Mouse (Mus musculus) common myeloid progenitor, adult 5-6 weeks (primary cell): ENCODE results near the gene Ythdf2. TPM values are rescaled to one million over a fixed set of nuclear protein-coding genes. Genes with fewer than 3 reads are reported as not detected.
"Not testable (repeated sequence)": the region's sequence is repeated elsewhere in the genome, so short reads cannot be mapped to it uniquely, and the experiment has no call there.

Source experiments
- ATAC-seq: replicated peaks from 2 replicates; pipeline ENCODE4 v1.8.0; 2016; ENCODE audit warnings: low read depth, mild to moderate bottlenecking, moderate TSS enrichment, inconsistent platforms; ENCODE audit not compliant: poor library complexity, severe bottlenecking
- total RNA-seq: library from RNA; stranded (forward); fragments of 200-1000, 187-1606 nt; gene quantifications from 2 replicates; pipeline ENCODE4 v1.2.3, GENCODE M21; 2017

The Ythdf2 gene
- total RNA-seq, result 61.5 and 70.9 TPM in 2 replicates

DNA sequence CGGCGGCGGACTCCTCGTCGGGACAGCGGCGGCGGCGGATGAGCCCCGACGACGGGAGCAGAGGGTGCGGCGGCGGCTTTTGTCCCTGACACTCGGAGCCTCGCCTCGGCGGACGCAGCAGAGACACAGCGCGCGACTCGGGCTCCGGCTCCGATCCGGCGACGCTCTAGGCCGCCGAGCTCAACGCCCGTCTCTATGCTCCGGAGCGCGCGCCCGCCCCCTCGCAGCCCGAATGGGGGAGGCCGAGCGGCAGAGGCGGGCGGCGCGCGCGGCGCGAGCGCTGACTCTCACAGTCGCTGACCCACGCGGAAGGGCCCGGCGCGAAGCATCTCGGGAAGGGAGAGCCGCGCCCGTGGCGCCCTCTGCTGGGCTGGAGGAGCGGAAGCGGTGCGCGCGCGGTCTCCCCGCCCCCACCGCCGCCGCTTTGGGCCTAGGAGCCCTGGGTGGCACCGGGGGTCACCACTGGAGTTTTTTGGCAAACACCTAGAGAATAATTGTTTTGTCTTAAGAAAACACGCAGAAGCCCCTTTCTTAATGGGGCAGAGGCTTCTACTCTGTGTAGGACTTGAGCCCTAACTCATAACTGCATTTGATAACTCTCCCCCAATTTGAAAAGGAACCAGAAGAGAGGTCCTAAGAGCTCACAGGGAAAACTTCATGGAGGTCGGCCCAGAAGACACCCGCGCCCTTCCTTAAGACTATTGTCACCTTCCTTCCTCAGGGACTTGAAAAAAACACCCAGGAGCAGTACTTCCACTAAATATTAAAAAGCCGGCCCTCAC is at the start of gene Ythdf2:
Gene Ythdf2, minus strand, starts transcription at position 351 of the 782 bp plus-strand sequence.
- peak; percentile 79 for ATAC-seq

DNA sequence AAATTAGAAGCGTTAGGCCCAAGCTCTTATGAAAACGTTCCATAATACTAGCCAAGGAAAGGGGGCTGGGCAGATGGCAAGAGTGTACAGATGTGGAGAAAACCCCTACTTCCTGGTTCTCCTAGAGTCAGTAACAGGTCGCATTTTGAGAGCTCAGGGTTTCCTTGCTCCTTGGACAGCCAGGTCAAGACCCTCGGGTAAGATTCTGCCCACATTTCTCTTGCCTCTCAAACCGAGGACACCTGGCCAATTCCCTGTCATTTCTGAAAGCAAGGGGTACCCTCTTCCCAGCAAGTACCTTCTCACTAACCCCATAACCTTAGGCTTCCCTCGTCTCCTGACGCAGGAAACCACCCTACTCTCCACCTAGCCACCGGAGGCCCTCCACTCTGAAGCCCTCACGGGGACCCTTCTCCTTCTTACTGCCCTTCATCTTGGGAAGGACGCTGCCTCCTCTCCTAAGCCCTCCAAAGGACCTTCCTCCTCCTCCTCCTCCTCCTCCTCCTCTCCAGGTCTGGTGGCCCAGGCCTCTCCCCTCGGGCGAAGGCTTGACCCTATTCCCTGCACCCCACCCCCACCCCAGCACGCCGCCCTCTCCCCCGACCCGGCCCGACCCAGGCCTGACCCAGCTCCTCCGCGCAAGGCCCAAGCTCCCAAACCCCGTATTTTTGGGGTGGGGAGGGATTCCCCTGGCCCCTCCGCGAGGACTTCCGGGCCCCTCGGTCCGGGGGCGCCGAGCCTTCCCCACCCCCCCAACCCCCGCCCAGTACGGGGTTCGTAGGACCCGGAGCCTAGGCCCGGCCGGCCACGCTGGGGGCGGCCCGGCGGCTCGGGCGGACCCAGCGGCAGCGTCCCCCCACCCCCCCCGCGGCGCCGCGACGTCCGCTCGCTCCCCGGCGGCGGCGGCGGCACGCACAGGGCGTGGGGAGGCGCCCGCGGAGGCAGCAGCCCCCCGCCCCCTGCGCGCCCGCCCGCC is 48.6 kb upstream of the Ythdf2 start:
- ATAC-seq, result peak; percentile 47

DNA sequence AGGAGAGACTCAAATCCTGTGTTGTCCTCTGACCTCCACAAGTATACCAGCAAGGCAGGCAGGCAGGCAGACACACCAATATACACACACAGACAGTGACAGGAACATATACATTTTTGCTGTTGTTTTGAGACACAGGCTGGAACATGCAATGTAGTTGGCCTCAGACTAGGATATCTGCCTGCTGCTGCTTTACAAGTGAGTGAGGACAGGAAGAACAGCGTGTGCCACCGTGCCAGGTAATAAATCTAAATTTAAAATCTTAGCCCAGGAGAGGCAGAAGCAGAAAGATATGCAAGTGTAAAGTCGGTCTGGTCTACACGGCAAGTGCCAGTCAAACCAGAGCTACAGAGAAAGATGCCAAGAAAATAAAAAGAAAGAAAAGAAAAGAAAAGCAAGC is 47.1 kb upstream of the Ythdf2 start:
- no peak for ATAC-seq

DNA sequence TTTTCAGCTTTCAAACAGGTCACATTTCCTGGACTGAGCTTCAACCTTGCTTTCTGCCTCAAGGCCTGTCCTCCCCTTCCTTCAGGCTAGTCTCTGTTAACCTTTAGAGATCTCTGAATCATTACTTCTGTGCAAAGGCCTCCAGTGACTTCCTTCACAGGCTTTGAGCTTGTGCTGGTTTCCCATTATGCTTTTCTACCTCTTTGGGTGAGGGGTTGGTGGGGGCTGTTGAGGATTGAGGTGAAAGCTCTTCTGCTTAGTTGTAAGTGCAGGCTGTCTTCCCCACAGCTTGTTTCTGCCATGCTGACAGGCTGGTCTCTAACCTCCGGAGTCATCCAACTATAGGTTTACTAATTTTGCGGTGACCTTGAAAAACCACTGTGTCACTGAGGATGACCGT is 44.3 kb upstream of the Ythdf2 start:
- ATAC-seq, result no peak

DNA sequence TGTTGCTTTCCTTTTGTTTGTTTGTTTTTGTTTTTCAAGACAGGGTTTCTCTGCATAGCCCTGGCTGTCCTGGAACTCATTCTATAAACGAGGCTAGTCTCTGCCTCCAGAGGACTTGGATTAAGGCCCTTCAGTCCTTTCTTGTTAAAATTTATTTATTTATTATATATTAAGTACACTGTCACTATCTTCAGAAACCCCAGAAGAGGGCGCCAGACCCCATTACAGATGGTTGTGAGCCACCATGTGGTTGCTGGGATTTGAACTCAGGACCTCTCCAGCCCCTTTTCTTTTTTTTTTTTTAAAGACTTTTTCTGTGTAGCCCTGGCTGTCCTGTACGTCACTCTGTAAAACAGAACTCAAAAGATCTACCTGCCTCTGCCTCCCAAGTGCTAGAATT is 42.9 kb upstream of the Ythdf2 start:
- ATAC-seq, result no peak

DNA sequence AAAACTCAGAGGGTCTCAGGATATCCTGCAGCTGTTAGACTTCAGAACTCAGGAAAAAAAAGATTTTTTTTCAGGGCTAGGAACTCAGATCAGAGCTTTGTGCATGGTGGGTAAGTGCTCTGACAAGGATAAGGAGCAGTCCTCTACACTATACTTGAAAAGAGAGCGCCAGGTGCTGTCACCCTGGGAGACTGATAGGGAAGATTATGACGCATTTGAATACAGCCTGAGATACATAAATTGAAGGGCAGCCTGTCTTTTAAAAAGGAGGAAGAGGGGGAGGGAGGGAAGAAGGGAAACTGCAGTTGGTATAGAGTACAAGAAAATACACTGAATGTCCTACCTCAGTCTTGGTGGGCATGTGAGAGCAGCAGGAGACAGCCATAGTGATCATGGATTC is 41.5 kb upstream of the Ythdf2 start:
- ATAC-seq, result 0 out of 2 replicates have a peak, but pooled peaks have one; percentile 36

DNA sequence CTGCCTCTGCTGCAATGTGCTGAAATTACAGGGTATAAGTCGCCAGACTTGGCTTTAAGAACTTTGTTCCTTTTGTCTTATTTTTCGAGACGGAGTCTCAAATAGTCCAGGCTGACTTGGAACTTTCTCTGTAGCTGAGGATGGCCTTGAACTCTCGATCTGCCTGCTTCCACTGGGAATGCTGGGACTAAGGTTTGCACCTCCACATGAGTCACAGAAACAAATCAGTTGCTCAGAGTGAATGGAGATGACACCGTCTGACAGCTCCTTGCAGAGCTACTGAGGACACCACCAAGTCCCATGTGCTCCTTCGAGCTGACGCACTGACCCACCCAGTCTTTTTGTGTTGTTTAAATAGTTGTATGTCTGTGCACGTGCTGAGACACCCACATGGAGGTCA is 41.0 kb upstream of the Ythdf2 start:
- ATAC-seq, result no peak

DNA sequence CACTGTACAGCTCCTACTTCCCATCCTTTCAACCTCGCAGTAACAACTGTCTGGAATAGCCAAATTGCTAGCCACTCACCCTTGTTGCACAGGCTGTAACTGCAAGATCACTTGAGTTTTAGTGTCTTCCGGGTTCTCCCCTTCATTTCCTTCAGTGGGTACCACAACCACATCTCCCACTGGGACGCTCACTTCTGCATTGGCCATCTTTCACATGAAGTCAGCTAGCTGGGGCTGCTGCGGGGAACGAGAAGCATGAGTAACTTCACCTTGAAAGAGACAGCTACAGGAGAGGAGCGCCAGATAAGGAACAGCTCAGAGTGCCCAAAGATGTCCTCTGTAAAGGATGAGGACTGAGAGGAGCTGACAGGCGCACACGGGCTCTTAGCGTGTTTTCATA is 39.5 kb upstream of the Ythdf2 start:
- ATAC-seq, result no peak

DNA sequence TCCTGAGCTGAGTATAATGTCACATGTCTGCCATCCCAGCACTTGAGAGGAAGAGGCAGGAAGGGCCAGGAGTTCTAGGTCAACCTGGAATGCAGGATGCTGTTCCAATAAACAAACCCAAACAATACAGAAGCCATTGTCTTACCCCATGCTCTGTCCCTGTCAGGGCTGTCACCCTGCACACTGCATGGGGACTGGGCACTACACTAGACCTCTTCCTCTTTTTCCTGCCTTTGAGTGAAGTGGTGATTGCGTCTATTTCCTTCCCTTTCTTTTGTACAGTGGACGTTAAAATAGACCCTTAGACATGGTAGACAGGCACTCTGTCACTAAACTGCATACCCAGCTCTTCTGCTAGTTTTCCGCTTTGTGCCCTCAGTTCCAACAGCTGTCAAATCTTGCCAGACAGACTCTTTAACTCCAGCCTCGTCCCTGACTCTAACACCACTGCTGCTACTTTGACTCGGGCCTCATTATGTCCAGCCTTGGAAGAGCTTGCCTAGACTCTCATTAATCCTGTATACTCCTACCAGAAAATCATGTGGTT is 35.4 kb upstream of the Ythdf2 start:
- peak; percentile 97 for ATAC-seq

DNA sequence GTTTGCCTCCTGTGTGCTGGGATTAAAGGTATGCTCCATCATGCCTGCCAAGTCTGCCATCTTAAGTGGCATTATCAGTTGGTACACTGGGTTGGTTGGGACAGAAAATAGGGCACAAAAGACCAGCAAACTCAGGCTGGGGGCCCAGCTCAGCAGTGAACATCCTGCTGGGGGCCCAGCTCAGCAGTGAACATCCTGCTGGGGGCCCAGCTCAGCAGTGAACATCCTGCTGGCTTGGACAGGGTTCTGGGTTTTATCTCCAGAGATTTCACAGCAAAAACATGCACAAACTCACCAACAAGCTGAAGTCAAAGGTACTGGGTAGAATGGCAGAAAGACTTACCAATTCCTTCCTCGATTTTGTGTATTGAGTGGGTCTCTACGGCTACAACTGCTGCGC is 33.5 kb upstream of the Ythdf2 start:
- no peak for ATAC-seq

DNA sequence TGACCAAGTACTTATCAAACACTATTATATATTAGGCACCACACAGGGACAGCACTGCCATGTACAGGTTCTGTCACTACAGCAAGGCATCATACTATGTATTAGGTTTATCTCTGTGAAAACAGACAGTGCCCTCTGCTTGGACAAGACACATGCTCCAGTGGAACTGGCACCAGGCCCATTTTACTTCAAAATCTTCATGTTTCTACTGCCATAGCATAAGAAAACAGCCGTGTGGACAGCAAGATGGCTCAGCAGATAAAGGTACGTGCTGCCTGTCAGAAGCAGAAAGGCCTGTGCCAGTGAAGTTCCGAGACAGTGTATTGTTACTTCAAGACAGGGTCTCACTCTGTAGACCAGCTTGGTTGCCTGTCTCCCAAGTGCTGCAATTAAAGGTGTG is 29.1 kb upstream of the Ythdf2 start:
- peak; percentile 66 for ATAC-seq

DNA sequence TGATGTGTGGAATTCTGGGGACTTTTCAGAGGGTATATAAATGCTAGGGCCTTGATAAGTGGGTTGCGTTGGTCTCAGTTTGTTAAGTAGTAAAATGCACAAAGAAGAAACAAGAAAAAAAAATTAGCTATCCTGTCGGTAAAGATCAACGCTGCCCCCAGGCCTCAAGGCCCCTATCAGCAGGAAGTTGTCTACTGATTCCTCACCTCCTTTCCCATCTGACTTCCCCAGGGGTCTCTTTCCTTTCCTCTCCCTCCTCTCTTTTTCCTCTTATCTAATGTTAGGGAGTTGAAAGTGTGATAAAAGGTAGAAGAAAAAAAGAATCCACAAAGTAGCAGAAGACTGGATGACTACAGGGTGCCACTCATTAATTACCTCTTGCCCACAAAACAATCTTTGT is 28.3 kb upstream of the Ythdf2 start:
- ATAC-seq, result no peak

DNA sequence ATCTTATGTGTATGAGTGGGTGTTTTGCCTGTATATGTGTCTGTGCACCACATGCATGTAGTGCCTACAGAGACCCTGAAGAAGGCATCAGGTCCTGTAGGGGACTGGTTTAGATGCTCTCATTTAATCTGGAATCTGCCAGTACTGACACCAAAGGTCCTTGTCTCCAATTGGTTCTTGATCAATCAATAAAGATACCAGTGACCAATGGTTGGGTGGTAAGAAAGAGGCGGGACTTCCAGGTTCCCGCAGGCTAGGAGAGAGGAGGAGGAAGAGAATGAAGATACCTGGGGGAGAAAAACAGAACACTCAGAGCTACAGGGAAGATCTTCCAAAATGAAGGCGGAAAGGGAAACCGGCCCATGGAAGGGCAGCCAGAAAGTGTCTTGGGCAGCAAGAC is 26.3 kb upstream of the Ythdf2 start:
- ATAC-seq, result no peak

DNA sequence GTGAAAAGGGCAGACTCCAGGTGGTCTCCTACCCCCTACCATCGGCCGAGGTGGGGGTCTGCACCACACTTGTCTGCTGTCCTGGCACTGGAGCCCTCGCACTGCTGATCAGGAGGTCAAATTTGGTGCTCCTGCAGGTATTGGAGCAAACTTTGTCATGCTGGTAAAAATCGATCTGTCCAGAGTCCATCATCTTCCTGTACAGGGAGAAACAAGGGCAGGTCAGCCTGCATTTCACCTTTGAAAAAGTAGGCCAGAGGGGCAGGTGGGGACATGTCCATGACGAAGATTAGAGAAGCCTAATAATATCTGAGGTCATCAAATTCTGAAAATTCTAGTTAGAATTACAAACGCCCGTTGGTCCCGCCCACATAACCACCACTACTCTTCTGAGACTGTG is 22.6 kb upstream of the Ythdf2 start:
- ATAC-seq, result no peak

DNA sequence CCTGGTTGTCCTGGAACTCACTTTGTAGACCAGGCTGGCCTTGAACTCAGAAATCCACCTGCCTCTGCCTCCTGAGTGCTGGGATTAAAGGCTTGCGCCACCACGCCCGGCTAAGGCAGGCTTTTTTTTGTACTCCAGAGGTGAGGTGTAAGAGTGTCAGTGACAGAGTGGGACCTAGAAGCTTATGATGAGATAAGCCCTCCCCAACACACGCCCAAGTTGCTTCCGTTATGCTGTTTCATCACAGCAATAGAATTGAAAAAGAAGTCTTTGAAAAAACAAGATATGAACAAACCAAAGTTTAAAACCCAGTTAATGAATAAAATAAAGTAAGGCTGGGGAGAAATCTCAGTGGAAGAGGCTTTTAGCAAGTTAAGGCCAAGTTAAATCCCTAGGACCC is 18.3 kb upstream of the Ythdf2 start:
- no peak for ATAC-seq

DNA sequence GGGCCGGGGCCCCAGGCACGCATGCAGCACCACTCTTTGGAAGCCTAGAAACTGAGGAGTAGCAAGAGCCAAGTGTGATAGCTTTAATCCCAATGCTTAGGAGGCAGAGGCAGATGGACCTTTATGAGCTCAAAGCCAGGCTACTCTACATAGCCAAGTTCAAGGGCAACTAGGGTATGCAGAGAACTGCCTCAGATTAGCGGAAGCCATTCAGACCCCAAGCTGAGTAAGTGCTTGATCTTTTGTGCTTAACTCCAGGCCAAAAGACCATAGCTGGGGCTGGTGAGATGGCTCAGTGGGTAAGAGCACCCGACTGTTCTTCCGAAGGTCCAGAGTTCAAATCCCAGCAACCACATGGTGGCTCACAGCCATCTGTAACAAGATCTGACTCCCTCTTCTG is 9.9 kb upstream of the Ythdf2 start:
- ATAC-seq, result not testable (repeated sequence)

DNA sequence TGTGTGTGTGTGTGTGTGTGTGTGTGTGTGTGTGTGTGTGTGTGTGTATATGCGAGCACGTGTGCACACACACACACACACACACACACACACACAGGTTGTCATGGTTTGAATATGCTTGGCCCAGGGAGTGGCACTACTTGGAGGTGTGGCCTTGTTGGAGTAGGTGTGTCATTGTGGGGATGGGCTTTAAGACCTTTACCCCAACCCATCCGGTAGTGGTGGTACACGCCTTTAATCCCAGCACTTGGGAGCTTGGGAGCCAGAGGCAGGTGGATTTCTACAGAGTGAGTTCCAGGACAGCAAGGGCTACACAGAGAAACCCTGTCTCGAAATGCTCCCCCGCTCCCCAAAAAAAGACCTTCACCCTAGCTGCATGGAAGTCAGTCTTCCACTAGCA is 6.3 kb upstream of the Ythdf2 start:
- ATAC-seq, result not testable (repeated sequence)

DNA sequence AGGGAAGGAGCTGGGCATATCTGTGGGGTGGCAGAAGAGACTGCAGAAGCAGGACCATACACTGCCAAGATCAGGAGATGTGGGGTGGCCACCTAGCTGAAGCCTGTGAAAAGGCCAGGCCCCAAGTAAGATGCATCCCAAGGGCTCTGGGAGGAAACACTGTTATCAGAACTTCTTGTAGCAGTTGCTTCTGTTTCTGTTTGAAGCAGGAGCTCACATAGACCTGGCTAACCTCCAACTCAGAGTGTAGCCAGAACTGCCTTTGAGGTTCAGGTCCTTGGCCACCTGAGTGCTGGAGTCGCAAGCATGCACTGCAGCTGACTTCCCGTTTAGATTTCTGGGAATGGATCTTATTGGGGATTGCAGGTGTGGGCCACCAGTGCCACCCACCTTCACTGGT is 5.7 kb upstream of the Ythdf2 start:
- ATAC-seq, result 0 out of 2 replicates have a peak, but pooled peaks have one; percentile 23

DNA sequence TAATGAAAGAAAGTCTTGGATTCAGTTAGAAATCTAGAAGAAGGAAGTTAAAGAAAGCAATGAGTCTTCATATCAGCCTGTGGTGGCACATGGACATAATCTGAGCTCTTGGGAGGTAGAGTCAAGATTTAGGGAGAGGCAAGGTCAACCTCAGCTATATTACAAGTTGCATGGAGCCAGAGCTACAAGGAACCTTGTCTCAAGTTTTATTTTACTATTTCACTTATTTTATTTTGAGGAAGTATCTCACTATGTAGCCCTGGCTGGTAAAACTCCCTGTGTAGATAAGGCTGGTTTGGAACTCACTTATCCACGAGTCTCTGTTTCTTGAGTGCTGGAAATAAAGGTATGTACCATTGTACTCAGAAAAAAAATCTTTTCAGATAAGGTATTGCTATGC is 4.5 kb upstream of the Ythdf2 start:
- no peak for ATAC-seq

DNA sequence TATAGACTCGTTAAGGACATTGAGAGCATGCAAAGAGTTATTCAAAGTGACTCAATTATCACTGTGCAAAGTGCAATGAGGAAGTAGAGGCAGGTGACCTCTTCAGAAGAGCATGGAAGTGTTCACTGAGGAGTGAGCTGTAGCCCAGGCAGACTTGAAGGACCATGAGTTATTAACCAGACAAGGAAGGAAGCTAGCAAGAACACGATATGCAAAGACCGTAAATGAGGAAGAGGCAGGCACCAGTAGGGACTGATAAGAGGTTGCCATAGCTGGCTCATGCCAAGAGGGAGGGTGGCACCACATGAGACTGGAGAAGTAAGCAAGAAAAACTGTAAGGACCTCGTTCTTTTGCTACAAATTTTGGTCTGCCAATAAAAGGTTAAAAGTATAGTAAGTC is 2.7 kb upstream of the Ythdf2 start:
- peak; percentile 85 for ATAC-seq
